Mouse (Mus musculus) CH12F3 (cell line): ENCODE data around the gene Gm20388.
"Not testable (repeated sequence)": the region's sequence is repeated elsewhere in the genome, so short reads cannot be mapped to it uniquely, and the experiment has no call there.

Source experiments
- in situ Hi-C: fragments of 300-500 bp; cut with MboI; formaldehyde crosslinking; loops from 2 replicates; pipeline ENCODE4 v1.14.3; 2020; ENCODE audit warnings: low sequenced_read_pairs

Gm20388 gene

GRCm38 (mm10) chr8:123978166-123978838 is 4067.7 kb downstream of the Gm20388 start:
- in situ Hi-C loops = no loop called here

- in situ Hi-C loops = no loop called here
Observed at GRCm38 (mm10) chr8:123978926-123979325, 4068.3 kb downstream of the Gm20388 start.

GRCm38 (mm10) chr8:123980239-123980638 is 4069.6 kb downstream of the Gm20388 start:
- in situ Hi-C loops = no loop called here

- in situ Hi-C loops = no loop called here
Observed at GRCm38 (mm10) chr8:123981674-123982073, 4071.0 kb downstream of the Gm20388 start.

GRCm38 (mm10) chr8:123982291-123982793 is 4071.7 kb downstream of the Gm20388 start:
- in situ Hi-C loops = no loop called here

- in situ Hi-C loops = no loop called here
Observed at GRCm38 (mm10) chr8:123982826-123983400, 4072.3 kb downstream of the Gm20388 start, which contains the start of gene Abcb10. Abcb10 (minus strand) TSS chr8:123983122.

GRCm38 (mm10) chr8:123988605-123989038 is 4078.0 kb downstream of the Gm20388 start:
- in situ Hi-C loops = no loop called here

GRCm38 (mm10) chr8:123989128-123989527 is 4078.5 kb downstream of the Gm20388 start:
- in situ Hi-C loops = no loop called here

- in situ Hi-C loops = no loop called here
Observed at GRCm38 (mm10) chr8:123990277-123991049, 4079.8 kb downstream of the Gm20388 start.

- in situ Hi-C loops = no loop called here
Observed at GRCm38 (mm10) chr8:123992587-123992986, 4081.9 kb downstream of the Gm20388 start.

GRCm38 (mm10) chr8:123993597-123993996 is 4083.0 kb downstream of the Gm20388 start:
- in situ Hi-C loops = no loop called here

- in situ Hi-C loops = no loop called here
Observed at GRCm38 (mm10) chr8:123993997-123994396, 4083.4 kb downstream of the Gm20388 start.

GRCm38 (mm10) chr8:123999568-123999967 is 4088.9 kb downstream of the Gm20388 start:
- in situ Hi-C loops = no loop called here

- in situ Hi-C loops = no loop called here
Observed at GRCm38 (mm10) chr8:124002546-124003108, 4092.0 kb downstream of the Gm20388 start.

GRCm38 (mm10) chr8:124007829-124008228 is 4097.2 kb downstream of the Gm20388 start:
- in situ Hi-C loops = no loop called here

GRCm38 (mm10) chr8:124011580-124011979 is 4100.9 kb downstream of the Gm20388 start:
- in situ Hi-C loops = no loop called here

- in situ Hi-C loops = no loop called here
Observed at GRCm38 (mm10) chr8:124011989-124012586, 4101.4 kb downstream of the Gm20388 start.

- in situ Hi-C loops = not testable (repeated sequence)
Observed at GRCm38 (mm10) chr8:124014299-124014698, 4103.7 kb downstream of the Gm20388 start.

- in situ Hi-C loops = no loop called here
Observed at GRCm38 (mm10) chr8:124014751-124015150, 4104.1 kb downstream of the Gm20388 start.

GRCm38 (mm10) chr8:124019782-124020181 is 4109.1 kb downstream of the Gm20388 start:
- in situ Hi-C loops = no loop called here
